Mouse (Mus musculus): ENCODE results near the gene Morf4l1. TPM values are rescaled to one million over a fixed set of nuclear protein-coding genes. Genes with fewer than 3 reads are reported as not detected.
A peak's percentile ranks its signal among the peaks of the same experiment; 100 is the strongest.

Gene Morf4l1
- total and polyA plus RNA-seq, 2 experiments from 2014 or later: 92.5 to 293 TPM

GRCm38 (mm10) chr9:90128636-90129201 lies 14.1 kb upstream of the Morf4l1 start:
- DNase-seq (ENCODE audit: low spot score) (peak; percentile 72), ATAC-seq (ENCODE audit: insufficient read depth, low read depth) (peak; percentile 63)
- H3K4me2 ChIP-seq (ENCODE audit: low read depth, low read length): no peak overlapping the region
- 29% methylated on average over 6 of the region's 6 CpGs for WGBS
- no peak overlapping the region for H3K4me3 ChIP-seq (ENCODE audit: low read depth, low read length)
- H3K27ac ChIP-seq (ENCODE audit: low read depth): peak overlapping the region; percentile 76
- no peak overlapping the region for H3K9ac ChIP-seq (replicated peaks; ENCODE audit: low read depth, low read length)
- no peak for TF ChIP-seq CTCF (IDR thresholded peaks at IDR 0.05; ENCODE audit: low read depth)
- no peak for TF ChIP-seq EP300 (IDR thresholded peaks at IDR 0.05; ENCODE audit: low read depth)
- no peaks in the 10 kb centered on the region for H3K36me3 ChIP-seq (replicated peaks; ENCODE audit: control insufficient read depth, insufficient read depth, low read length)
- no peaks in the 10 kb centered on the region for H3K4me1 ChIP-seq (ENCODE audit: control insufficient read depth, insufficient read depth)
- no peaks in the 10 kb centered on the region for H3K9me3 ChIP-seq (replicated peaks; ENCODE audit: control insufficient read depth, low read length)
- H3K27me3 ChIP-seq (ENCODE audit: control insufficient read depth, insufficient read depth, low read length): no peaks in the 10 kb centered on the region

DNA sequence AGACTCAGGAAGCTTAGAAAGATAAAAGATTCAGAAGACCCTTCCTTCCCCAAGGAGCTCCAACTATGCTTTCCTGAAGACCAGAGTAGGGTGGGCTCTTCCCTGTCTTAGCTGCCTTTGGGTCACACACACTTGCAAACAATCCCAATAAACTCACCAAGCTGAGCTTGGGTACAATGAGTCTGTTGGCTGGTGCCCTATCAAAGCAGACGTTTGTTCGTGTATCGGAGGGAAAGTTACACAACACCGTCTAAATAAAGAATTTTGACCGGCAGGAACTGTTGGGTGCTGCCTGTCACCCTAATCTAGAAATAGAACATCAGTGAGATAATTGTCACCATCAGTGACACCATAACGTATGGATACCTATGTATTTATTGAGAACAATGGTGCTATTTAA lies 12.6 kb upstream of the Morf4l1 start:
- Histone ChIP-seq H3K27ac (ENCODE audit: low read depth) (no peak overlapping the region), H3K27me3 (ENCODE audit: control insufficient read depth, insufficient read depth, low read length) (no peaks in the 10 kb centered on the region), H3K4me1 (ENCODE audit: control insufficient read depth, insufficient read depth) (0 out of 2 replicates have a peak, but pooled peaks cover 3% of the 10 kb centered on the region), H3K4me2 (ENCODE audit: low read depth, low read length) (peak overlapping the region; percentile 7; the same call in 1 of the 2 replicates), H3K9me3 (replicated peaks; ENCODE audit: control insufficient read depth, low read length) (no peaks in the 10 kb centered on the region), H3K36me3 (replicated peaks; ENCODE audit: control insufficient read depth, insufficient read depth, low read length) (no peaks in the 10 kb centered on the region), H3K9ac (replicated peaks; ENCODE audit: low read depth, low read length) (no peak overlapping the region), H3K4me3 (ENCODE audit: low read depth, low read length) (no peak overlapping the region)
- ATAC-seq (ENCODE audit: insufficient read depth, low read depth): no peak
- TF ChIP-seq CTCF (IDR thresholded peaks at IDR 0.05; ENCODE audit: low read depth) (no peak), EP300 (IDR thresholded peaks at IDR 0.05; ENCODE audit: low read depth) (no peak)
- no peak for DNase-seq (ENCODE audit: low spot score)
- 33% methylated on average over 6 of the region's 6 CpGs for WGBS

GRCm38 (mm10) chr9:90126260-90127010 lies 11.9 kb upstream of the Morf4l1 start:
- DNase-seq (ENCODE audit: low spot score) (peak; percentile 80), ATAC-seq (ENCODE audit: insufficient read depth, low read depth) (peak; percentile 42; the same call in 1 of the 2 replicates)
- Histone ChIP-seq H3K27ac (ENCODE audit: low read depth) (no peak overlapping the region), H3K4me1 (ENCODE audit: control insufficient read depth, insufficient read depth) (0 out of 2 replicates have a peak, but pooled peaks cover 8% of the 10 kb centered on the region), H3K9ac (replicated peaks; ENCODE audit: low read depth, low read length) (peak overlapping the region; percentile 45; the same call in 1 of the 2 replicates), H3K4me3 (ENCODE audit: low read depth, low read length) (peak overlapping the region; percentile 45), H3K9me3 (replicated peaks; ENCODE audit: control insufficient read depth, low read length) (no peaks in the 10 kb centered on the region), H3K4me2 (ENCODE audit: low read depth, low read length) (peak overlapping the region; percentile 59), H3K36me3 (replicated peaks; ENCODE audit: control insufficient read depth, insufficient read depth, low read length) (no peaks in the 10 kb centered on the region), H3K27me3 (ENCODE audit: control insufficient read depth, insufficient read depth, low read length) (no peaks in the 10 kb centered on the region)
- peak; percentile 64 for TF ChIP-seq CTCF (IDR thresholded peaks at IDR 0.05; ENCODE audit: low read depth)
- no peak for TF ChIP-seq EP300 (IDR thresholded peaks at IDR 0.05; ENCODE audit: low read depth)
- WGBS: 2% methylated on average over 30 of the region's 30 CpGs

DNA sequence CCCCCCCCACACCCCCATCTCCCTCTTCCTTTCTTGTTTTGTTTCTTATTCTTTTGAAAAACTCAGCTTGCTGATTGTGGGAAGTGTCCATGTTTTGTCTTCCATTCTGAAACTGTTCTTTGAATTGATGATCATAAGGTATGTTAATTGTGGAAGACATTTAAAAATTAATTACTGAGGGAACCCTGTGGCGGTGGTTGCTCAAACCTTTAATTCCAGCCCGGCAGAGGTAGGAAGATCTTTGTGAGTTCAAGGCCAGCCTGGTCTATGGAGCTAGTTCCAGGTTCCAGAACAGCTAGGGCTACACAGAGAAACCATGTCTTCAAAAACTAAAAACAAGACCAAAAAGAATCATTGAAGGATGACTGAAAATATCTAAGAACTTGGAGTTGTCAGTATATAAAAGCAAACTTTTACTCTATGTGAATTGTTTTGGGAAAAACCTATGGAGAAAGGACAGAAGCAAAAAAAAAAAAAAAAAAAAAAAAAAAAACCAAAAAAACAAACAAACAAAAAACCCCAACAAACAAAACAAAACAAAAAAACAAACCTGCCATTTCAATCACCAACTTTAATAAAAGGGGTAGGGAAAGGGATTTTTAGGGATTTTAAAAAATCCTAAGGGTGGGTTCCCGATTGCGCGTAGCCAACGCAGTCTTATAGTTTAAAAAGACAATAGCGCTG lies 11.0 kb upstream of the Morf4l1 start:
- Histone ChIP-seq H3K4me3 (ENCODE audit: low read depth, low read length) (peak overlapping the region; percentile 45), H3K9ac (replicated peaks; ENCODE audit: low read depth, low read length) (peak overlapping the region; percentile 45; the same call in 1 of the 2 replicates), H3K4me2 (ENCODE audit: low read depth, low read length) (peak overlapping the region; percentile 59), H3K27ac (ENCODE audit: low read depth) (no peak overlapping the region), H3K36me3 (replicated peaks; ENCODE audit: control insufficient read depth, insufficient read depth, low read length) (no peaks in the 10 kb centered on the region), H3K4me1 (ENCODE audit: control insufficient read depth, insufficient read depth) (0 out of 2 replicates have a peak, but pooled peaks cover 8% of the 10 kb centered on the region), H3K27me3 (ENCODE audit: control insufficient read depth, insufficient read depth, low read length) (no peaks in the 10 kb centered on the region), H3K9me3 (replicated peaks; ENCODE audit: control insufficient read depth, low read length) (no peaks in the 10 kb centered on the region)
- ATAC-seq (ENCODE audit: insufficient read depth, low read depth): no peak
- DNase-seq (ENCODE audit: low spot score): no peak
- TF ChIP-seq CTCF (IDR thresholded peaks at IDR 0.05; ENCODE audit: low read depth) (no peak), EP300 (IDR thresholded peaks at IDR 0.05; ENCODE audit: low read depth) (no peak)
- 25% methylated on average over 7 of the region's 7 CpGs for WGBS

DNA sequence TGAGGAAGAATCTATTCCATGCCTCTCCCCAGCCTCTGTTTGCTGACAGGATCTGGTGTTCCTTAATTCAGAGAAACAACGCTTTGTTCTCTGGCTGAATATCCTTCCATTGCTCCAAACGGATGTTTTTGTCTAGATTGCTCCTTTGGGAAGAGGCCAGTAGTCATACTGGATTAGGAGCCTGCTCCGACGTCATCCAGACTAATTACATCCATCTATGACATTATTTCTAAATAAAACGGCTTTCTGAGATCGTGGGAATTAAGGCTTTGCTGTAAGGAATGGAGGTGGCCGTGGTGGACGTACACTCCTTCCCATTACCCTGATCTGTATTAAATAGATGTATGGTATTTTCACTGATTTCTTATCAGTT lies 10.3 kb upstream of the Morf4l1 start:
- TF ChIP-seq CTCF (IDR thresholded peaks at IDR 0.05; ENCODE audit: low read depth): no peak
- no peak for TF ChIP-seq EP300 (IDR thresholded peaks at IDR 0.05; ENCODE audit: low read depth)
- peak; percentile 71 for DNase-seq (ENCODE audit: low spot score)
- peak; percentile 28; the same call in 1 of the 2 replicates for ATAC-seq (ENCODE audit: insufficient read depth, low read depth)
- no peak overlapping the region for H3K9ac ChIP-seq (replicated peaks; ENCODE audit: low read depth, low read length)
- no peaks in the 10 kb centered on the region for H3K27me3 ChIP-seq (ENCODE audit: control insufficient read depth, insufficient read depth, low read length)
- H3K36me3 ChIP-seq (replicated peaks; ENCODE audit: control insufficient read depth, insufficient read depth, low read length): no peaks in the 10 kb centered on the region
- no peaks in the 10 kb centered on the region for H3K9me3 ChIP-seq (replicated peaks; ENCODE audit: control insufficient read depth, low read length)
- 37% methylated on average over 8 of the region's 8 CpGs for WGBS
- H3K27ac ChIP-seq (ENCODE audit: low read depth): peak overlapping the region; percentile 64; the same call in 1 of the 2 replicates
- no peak overlapping the region for H3K4me3 ChIP-seq (ENCODE audit: low read depth, low read length)
- H3K4me2 ChIP-seq (ENCODE audit: low read depth, low read length): peak overlapping the region; percentile 25; the same call in 1 of the 2 replicates
- H3K4me1 ChIP-seq (ENCODE audit: control insufficient read depth, insufficient read depth): 0 out of 2 replicates have a peak, but pooled peaks cover 8% of the 10 kb centered on the region
